Mouse (Mus musculus): ENCODE measurements at regions not wholly inside any gene's neighbourhood (a gene's known extent, or its start where the extent isn't known, plus 50 kb on each side); places are given as distances from the start of the nearest gene placed in this dataset.

- TF ChIP-seq CTCF (IDR thresholded peaks at IDR 0.05; ENCODE audit: extremely low read depth, insufficient read depth, low read length) (no peak), POLR2A (IDR thresholded peaks at IDR 0.05; ENCODE audit: extremely low read depth, insufficient read depth, low read length) (no peak)
Measured at GRCm38 (mm10) chr5:43139813-43140212, 93.2 kb upstream of the Cpeb2 start.

Measured in cortical plate, adult 2 months (tissue).